ENCODE assay signal across 9 mouse cellular contexts in genomic region chr10:126531368-126531767, GRCm38 (mm10).
DNase-seq lines count a peak whose midpoint lies in the region; ATAC-seq and TF ChIP-seq lines count a peak whose summit lies in the region.
"Had no signal": no experiment of that assay in that cellular context is flagged by ENCODE, and none has a peak within 500 bp of the region (broad histone marks: within the 10 kb centered on the region; RNA-seq: fewer than 3 reads in every experiment).

No protein-coding gene starts in this region.

- peak; percentile 52 for DNase-seq in hindbrain, embryonic 11.5 days (ENCODE audit: low spot score)
- no peak for DNase-seq in hindbrain, embryonic 10.5 days (ENCODE audit: low spot score)
- peak; percentile 2 for DNase-seq in thymus, adult 2 months
- no peak for DNase-seq in thymus, postnatal 36 days
- peak; percentile 3 for DNase-seq in c-Kit-positive CD71-positive TER-119-positive erythroid progenitor cells, embryonic 14.5 days (ENCODE audit: low spot score)
- peak; percentile 80 for DNase-seq in lung, embryonic 14.5 days

- H3K27ac ChIP-seq in hindbrain, embryonic 11.5 days (ENCODE audit: low read depth, low read length), result no peak overlapping the region
- H3K27ac ChIP-seq in hindbrain, embryonic 10.5 days, result no peak overlapping the region
- H3K27ac ChIP-seq in thymus, adult 2 months (ENCODE audit: control insufficient read depth, insufficient read depth, low read length), result no peak overlapping the region
- H3K27ac ChIP-seq in lung, embryonic 14.5 days (ENCODE audit: low read depth), result no peak overlapping the region
- H3K27ac ChIP-seq: hindbrain, embryonic 15.5 days had no signal

- no peak overlapping the region for H3K4me3 ChIP-seq in hindbrain, embryonic 11.5 days (ENCODE audit: low read depth, low read length)
- H3K4me3 ChIP-seq in hindbrain, embryonic 10.5 days, result no peak overlapping the region
- H3K4me3 ChIP-seq in thymus, adult 2 months (ENCODE audit: control insufficient read depth, insufficient read depth, low read length), result no peak overlapping the region
- no peak overlapping the region for H3K4me3 ChIP-seq in lung, embryonic 14.5 days (ENCODE audit: low read depth, low read length)
- H3K4me3 ChIP-seq: hindbrain, embryonic 15.5 days had no signal

- H3K4me2 ChIP-seq in hindbrain, embryonic 11.5 days (replicated peaks; ENCODE audit: low read depth, low read length), result no peak overlapping the region
- H3K4me2 ChIP-seq in lung, embryonic 14.5 days, result no peak overlapping the region
- H3K4me2 ChIP-seq: hindbrain, embryonic 15.5 days had no signal

- ATAC-seq in hindbrain, embryonic 11.5 days (ENCODE audit: low FRiP score), result 0 out of 2 replicates have a peak, but pooled peaks have one; percentile 27
- no peak for ATAC-seq in lung, embryonic 14.5 days (ENCODE audit: insufficient read depth)
- no peak for ATAC-seq in erythroid progenitor cell, adult 5-6 weeks (replicated peaks; ENCODE audit: low FRiP score, poor library complexity, severe bottlenecking)
- no peak for ATAC-seq in monocyte, adult 5-6 weeks (replicated peaks; ENCODE audit: insufficient number of reproducible peaks, low FRiP score, low TSS enrichment, poor library complexity, severe bottlenecking)

- H3K9me3 ChIP-seq in hindbrain, embryonic 11.5 days (ENCODE audit: control insufficient read depth, low read length), result no peaks in the 10 kb centered on the region
- no peaks in the 10 kb centered on the region for H3K9me3 ChIP-seq in hindbrain, embryonic 10.5 days
- no peaks in the 10 kb centered on the region for H3K9me3 ChIP-seq in lung, embryonic 14.5 days (ENCODE audit: low read depth, low read length)
- H3K9me3 ChIP-seq: hindbrain, embryonic 15.5 days had no signal

- 83% methylated on average over 1 of the region's 1 CpGs for WGBS in hindbrain, embryonic 11.5 days
- 81% methylated on average over 1 of the region's 1 CpGs for WGBS in hindbrain, embryonic 10.5 days
- 97% methylated on average over 1 of the region's 1 CpGs for WGBS in thymus, adult 2 months
- WGBS in lung, embryonic 14.5 days, result 50% methylated on average over 1 of the region's 1 CpGs

- H3K36me3 ChIP-seq in hindbrain, embryonic 11.5 days (ENCODE audit: control insufficient read depth, insufficient read depth, low read length), result no peaks in the 10 kb centered on the region
- H3K36me3 ChIP-seq in hindbrain, embryonic 10.5 days, result no peaks in the 10 kb centered on the region
- no peaks in the 10 kb centered on the region for H3K36me3 ChIP-seq in thymus, adult 2 months (ENCODE audit: control insufficient read depth, insufficient read depth, low read length)
- no peaks in the 10 kb centered on the region for H3K36me3 ChIP-seq in lung, embryonic 14.5 days (ENCODE audit: insufficient read depth)
- H3K36me3 ChIP-seq: hindbrain, embryonic 15.5 days had no signal

- no peak overlapping the region for H3K9ac ChIP-seq in hindbrain, embryonic 11.5 days (ENCODE audit: low read depth, low read length)
- no peak overlapping the region for H3K9ac ChIP-seq in lung, embryonic 14.5 days
- H3K9ac ChIP-seq: hindbrain, embryonic 15.5 days had no signal

- no peak for TF ChIP-seq POLR2A in thymus, adult 2 months (IDR thresholded peaks at IDR 0.05; ENCODE audit: control insufficient read depth, extremely low read depth, insufficient read depth, low read length, poor library complexity)

- H3K27me3 ChIP-seq in hindbrain, embryonic 11.5 days (ENCODE audit: control insufficient read depth, insufficient read depth, low read length), result no peaks in the 10 kb centered on the region
- no peaks in the 10 kb centered on the region; the same call in 1 of the 2 replicates for H3K27me3 ChIP-seq in hindbrain, embryonic 10.5 days (ENCODE audit: insufficient read depth, poor library complexity, severe bottlenecking)
- no peaks in the 10 kb centered on the region for H3K27me3 ChIP-seq in thymus, adult 2 months (ENCODE audit: control insufficient read depth, insufficient read depth, low read length)
- no peaks in the 10 kb centered on the region for H3K27me3 ChIP-seq in lung, embryonic 14.5 days (ENCODE audit: insufficient read depth, low read length)
- H3K27me3 ChIP-seq: hindbrain, embryonic 15.5 days had no signal

- H3K4me1 ChIP-seq in hindbrain, embryonic 11.5 days (replicated peaks; ENCODE audit: control insufficient read depth, insufficient read depth, low read length), result no peaks in the 10 kb centered on the region
- H3K4me1 ChIP-seq in hindbrain, embryonic 10.5 days (replicated peaks), result peaks cover 8% of the 10 kb centered on the region; the same call in 1 of the 2 replicates
- H3K4me1 ChIP-seq in thymus, adult 2 months (replicated peaks; ENCODE audit: control insufficient read depth, insufficient read depth, low read length), result no peaks in the 10 kb centered on the region
- H3K4me1 ChIP-seq in lung, embryonic 14.5 days (ENCODE audit: insufficient read depth), result no peaks in the 10 kb centered on the region

- TF ChIP-seq CTCF in thymus, adult 2 months (IDR thresholded peaks at IDR 0.05; ENCODE audit: borderline replicate concordance, control insufficient read depth, extremely low read depth, insufficient read depth, low read length, poor library complexity), result no peak
- peak; percentile 70 for TF ChIP-seq CTCF in lung, embryonic 14.5 days (IDR thresholded peaks at IDR 0.05; ENCODE audit: low read depth)

Comparison
In these comparisons a context has a peak if more than half of its experiments do, and no peak if none do; other contexts are left out.
1. DNase-seq: peak in hindbrain, embryonic 11.5 days (single experiment), thymus, adult 2 months (single experiment), c-Kit-positive CD71-positive TER-119-positive erythroid progenitor cells, embryonic 14.5 days (single experiment) and lung, embryonic 14.5 days (single experiment); none in hindbrain, embryonic 10.5 days (single experiment) and thymus, postnatal 36 days (0 of 2).